Mouse (Mus musculus): ENCODE measurements around the gene Aldh4a1.
A peak's percentile ranks its signal among the peaks of the same experiment; 100 is the strongest.

Gene Aldh4a1

DNA sequence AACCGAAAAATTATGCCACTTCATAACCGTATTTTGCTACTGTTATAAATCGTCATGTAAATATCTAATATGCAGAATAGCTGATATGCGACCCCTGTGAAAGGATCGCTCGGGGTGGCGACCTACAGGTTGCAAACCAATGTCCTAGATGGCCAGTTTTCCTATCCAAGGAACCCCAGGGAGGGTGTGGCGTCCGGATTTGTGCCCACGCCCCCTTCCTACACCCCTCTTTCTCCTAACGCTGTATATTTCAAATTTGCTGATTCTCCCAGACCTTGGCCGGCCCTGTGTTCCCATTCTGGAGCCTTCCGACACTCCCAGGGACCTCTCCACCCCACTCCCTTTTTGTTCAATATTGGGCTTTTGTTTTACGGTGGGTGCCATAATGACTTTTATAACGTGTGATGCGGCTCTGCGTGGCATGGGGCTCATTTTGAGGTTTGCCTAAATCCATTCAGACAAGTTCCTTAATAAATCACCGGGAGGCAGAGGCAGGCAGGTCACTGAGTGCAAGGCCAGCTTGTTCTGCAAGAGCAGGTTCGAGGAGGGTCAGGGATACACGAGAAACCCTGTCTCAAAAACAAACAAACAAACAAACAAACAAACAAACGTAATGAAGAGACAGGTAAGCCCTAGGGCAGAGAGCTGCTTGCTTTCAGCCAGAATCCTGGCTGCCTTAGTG is 909 bp downstream of the Aldh4a1 start:
- no peak for DNase-seq (ENCODE audit: low spot score)

DNA sequence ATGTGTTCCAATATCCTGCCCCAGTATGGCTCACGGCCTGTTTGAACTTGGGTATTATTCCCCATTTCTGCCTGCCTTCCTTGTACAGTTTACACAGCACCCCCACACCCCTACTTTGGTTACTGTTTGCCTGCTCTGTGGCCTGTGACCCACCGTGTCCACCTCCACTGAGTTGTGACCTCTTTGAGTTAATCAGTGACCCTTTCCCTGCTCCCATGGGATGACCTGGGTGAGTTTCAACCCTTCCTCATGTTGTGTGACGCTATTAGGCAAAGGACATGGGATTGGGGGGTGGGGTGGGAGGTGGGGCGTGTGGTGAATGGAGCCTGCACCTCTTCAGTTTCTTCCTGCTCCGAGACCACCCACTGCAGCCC is 1.4 kb downstream of the Aldh4a1 start:
- DNase-seq (ENCODE audit: low spot score) = no peak

DNA sequence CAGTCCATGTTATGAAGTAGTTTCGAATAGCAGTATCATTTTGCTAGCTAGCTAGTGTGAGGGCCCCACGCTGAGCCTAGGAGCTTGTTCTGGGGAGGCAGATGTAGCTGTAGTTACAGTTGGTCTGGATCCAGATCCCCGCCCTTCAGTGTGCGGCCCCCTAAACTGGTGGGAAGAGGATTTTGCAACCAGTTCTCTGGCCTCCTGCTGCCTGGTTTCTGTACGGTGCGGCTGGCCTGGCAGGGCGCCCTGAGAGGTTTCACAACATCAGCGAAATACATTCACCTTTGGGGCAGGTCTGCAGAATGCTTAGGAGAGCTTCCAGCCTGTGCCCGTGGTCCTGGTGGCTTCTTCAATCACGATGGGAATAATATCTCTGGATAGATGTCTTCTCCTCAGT is 2.0 kb downstream of the Aldh4a1 start:
- DNase-seq (ENCODE audit: low spot score) = peak; percentile 52

DNA sequence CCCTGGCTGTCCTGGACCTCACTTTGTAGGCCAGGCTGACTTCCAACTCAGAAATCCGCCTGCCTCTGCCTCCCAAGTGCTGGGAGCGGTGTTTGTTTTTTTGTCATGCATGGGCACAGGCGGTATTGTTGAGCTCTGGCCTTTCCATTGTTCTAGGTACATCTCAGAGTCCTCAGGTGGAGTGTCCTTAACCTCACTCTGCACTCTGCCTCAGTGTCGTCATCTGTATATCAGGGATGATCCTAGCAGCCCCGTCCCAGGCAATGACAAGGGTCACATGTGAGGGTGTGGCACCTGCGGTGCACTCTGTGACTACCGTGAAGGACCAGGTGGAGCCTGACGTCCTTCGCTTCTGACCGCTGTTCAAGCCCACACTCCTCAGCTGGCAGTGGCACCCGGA is 4.7 kb downstream of the Aldh4a1 start:
- no peak for DNase-seq (ENCODE audit: low spot score)

DNA sequence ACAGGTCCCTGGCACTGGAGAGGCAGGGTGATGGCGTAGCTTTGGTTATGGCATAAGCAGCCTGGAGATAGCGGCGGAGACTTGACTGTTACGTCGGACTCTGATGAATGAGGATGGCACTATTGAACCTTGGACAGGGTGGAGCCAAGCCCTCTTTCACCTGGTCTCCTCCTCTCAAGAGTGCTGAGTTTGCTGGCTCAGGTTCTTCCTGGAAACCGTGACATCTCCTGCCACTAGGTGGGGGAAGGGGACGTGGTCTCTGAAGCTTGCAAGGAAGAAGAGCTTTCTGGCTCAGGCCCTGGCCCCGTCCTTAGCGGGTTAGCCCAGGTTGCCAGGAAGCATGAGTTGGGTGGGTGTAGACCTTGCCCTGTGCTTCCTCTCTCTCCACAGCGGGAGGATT is 7.5 kb downstream of the Aldh4a1 start:
- DNase-seq (ENCODE audit: low spot score) = no peak

DNA sequence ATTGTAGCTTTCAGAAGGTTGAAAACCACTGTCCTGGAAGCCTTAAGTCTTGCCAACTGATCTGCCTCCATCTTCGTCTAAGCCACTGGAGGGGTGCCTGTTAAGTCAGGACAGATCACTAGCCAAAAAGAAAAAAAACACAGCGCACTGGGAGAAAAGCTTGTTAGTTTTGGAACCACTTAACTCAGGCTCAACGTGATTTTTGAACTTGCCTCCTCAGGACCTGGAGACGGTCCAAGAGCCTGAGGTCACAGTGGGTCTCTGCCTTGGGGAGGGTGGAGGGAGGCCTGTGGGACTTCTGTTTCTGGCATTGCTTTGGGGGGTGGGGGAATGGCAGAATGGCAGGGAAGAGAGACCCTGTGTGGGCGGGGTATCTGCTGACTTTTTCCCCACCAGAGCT is 8.5 kb downstream of the Aldh4a1 start:
- no peak for DNase-seq (ENCODE audit: low spot score)

DNA sequence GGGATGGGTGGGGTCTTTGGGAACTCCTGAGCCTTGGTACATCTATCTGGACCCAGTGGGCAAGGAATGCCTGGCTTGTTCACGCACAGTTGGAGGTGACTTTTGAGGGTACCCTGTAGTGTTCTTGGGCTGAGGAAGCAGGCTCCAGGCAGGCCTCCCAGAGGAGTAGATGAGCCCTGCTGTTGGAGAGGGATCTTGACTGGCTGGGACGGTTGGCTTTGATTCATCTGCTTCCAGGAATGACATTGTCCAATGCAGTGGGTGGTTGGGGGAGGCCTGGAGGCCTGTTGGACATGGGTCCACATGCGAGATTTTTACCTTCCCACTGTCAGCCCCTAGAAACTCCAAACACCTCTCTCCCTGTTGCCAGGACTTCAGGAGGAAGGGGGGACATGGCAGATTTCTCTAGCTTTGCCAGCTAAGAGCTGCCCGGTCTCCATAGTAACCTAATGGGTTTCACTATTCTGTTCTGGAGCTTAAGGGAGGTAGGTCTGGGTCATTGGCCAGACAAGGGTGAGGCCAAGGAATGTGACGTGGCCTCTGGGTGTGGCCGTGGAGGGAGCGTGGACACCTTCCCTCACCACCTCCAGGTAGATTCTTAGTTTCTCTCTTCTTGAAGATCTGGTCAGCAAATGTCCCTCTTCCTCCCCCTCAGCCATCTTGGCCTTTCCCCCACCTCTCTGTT is 9.0 kb downstream of the Aldh4a1 start:
- DNase-seq (ENCODE audit: low spot score) = no peak

DNA sequence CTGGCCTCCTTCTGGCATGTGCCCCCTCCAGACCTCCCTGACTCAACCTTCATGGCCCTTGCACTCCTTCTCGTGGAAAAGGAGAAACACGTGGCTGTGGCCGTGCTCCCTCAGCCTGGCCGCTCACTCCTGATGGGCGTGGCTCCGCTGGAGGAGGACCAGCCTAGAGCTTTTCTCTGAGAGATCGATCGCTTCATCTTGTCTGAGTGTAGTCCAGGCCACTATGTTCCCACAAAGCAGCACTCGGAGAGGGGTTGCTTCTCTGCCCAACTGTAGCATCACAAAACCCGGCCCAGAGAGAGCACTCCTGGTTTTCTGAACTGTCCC is 9.6 kb downstream of the Aldh4a1 start:
- no peak for DNase-seq (ENCODE audit: low spot score)

DNA sequence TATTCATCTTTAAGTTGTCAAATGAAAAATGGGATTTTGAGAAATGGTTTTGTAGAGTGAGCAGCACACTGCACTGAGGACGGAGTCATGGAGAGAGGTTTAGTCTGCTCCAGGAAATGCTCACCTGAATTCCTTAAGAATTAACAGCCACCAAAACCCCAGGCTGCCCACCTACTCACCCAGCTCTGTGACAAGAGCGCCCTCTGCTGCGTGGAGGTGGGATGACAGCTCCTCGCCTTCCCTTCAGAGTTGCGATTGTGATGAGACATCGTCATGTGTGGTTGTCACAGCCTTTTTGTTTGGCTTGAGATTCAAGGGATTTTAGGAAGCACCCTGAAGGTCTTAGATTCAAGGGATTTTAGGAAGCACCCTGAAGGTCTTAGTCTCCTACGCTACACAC is 13.7 kb downstream of the Aldh4a1 start:
- DNase-seq (ENCODE audit: low spot score) = peak; percentile 77

DNA sequence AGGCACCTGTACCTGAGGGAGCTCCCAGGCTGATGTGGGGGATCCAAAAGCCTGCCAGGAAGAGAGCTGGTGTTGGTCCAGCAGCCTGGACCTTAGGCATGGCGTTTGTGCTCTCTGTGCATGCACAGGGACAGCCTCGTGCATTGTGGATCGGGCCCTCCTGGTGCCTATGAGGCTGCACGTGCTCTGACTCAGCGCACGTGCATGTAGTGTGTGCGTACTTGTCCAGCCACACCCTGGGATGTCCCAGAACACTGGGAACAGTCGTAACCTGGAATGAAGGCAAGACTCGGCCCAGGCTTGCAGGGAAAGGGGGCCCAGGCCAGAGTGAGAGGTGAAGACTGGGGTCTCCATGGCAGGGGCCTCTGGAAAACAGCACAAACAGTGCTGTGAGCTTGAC is 15.2 kb downstream of the Aldh4a1 start:
- DNase-seq (ENCODE audit: low spot score) = no peak

DNA sequence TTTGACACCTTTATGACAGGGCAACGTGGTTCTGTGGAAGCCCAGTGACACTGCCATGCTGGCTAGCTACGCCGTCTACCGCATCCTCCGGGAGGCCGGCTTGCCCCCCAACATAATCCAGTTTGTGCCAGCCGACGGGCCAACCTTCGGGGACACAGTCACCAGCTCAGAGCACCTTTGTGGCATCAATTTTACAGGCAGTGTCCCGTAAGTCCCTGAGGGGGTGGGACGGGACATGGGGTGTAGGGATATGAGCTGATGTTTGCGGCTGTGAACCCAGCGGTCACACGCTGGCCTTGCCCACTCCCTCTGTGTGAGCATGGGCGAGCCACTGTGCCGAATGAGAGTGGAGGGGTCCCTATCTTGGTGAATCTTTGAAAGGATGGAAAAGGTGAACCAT is 15.7 kb downstream of the Aldh4a1 start:
- DNase-seq (ENCODE audit: low spot score) = no peak

DNA sequence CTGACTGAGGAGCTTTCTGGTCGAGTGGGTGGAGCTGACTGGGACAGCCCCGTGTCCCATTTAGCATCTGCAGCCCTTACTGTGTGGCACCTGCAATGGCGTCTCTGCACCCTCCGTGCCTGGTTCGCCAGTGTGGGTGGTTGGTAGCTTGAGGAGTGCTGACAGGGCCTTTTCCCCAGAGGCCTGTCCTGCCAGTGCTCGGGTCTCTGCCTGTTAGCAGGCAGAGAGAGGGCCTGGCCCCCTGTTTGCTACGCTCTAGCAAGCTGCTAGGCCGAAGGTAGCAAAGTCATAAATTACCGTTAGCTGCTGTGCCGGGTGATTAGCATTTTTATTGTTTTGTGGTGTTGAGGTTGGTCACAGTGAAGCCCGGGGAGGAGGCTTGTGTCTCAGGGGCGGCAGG is 17.1 kb downstream of the Aldh4a1 start:
- no peak for DNase-seq (ENCODE audit: low spot score)

DNA sequence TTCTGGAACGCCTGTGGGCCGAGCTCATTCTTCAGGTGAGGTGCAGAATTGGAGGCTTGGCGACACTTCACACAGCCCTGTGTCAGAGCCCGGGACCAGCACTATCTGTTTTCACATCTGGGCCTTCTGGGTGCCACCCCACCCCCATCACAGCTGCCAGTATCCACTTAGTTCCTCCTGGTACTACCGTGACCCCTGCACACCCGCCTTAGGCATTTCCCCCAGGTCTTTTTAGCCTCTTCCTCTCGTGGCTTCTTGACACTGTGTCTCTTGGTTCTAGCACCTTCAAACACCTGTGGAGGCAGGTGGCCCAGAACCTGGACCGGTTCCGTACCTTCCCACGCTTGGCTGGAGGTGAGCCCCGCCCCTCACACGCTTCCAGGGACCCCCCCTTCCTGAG is 17.7 kb downstream of the Aldh4a1 start:
- DNase-seq (ENCODE audit: low spot score) = no peak

DNA sequence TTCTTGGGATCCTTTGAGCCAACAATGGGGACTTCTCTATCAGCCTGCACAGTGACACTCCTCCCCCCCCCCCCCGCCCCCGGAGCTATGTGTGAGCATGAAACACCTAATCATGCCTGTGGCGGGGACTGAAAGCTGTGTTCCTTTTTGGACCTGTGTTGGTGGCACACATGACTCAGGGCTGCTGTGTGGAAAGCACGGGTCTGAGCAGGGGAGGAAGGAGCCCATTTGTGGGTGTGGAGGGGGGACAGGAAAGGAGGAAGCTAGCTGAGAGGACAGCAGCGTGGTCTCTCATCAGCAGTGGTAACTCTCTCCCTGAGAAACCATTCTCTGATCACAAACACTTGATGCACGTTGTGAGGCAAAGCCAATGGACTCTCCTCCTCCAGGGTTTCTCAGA is 18.1 kb downstream of the Aldh4a1 start:
- no peak for DNase-seq (ENCODE audit: low spot score)

DNA sequence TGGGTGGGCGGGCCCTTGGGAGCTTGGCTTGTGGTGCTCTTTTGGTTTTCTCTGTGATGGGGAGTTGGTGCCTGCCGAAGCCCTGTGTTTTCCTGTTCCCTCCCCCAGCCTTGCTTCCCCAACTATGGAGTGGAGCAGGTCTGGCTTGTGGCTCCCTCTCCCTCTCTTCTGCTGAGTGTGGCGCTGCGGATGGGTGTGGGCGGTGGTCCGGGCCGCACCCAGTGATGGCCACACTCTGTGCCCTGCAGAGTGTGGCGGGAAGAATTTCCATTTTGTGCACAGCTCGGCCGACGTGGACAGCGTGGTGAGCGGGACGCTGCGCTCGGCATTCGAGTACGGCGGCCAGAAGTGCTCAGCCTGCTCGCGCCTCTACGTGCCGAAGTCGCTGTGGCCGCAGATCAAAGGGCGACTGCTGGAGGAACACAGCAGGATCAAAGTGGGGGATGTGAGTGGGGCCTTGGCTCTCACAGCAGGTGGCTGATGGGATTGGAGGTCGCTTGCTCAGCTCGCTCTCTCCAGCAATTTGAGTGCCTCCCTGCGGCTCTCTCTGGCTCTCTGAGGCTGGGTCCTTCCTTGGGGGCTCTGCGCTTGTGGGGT is 19.3 kb downstream of the Aldh4a1 start:
- no peak for DNase-seq (ENCODE audit: low spot score)

DNA sequence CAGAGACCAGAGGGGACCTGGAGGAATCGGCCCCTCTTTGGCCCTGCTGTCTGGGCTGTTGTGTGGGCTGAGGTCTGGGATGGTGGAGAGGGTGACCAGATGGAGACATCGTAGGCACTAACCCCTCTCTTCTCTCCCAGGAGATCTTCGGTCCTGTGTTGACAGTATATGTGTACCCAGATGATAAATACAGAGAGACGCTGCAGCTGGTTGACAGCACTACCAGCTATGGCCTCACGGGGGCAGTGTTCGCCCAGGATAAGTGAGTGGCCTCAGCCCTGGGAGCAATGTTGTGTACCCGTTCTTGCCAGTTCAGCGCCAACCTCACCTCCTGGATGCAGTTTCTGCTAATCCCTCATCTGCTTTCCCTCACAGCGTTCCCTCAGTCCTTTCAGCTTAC is 21.3 kb downstream of the Aldh4a1 start:
- DNase-seq (ENCODE audit: low spot score) = peak; percentile 85

DNA sequence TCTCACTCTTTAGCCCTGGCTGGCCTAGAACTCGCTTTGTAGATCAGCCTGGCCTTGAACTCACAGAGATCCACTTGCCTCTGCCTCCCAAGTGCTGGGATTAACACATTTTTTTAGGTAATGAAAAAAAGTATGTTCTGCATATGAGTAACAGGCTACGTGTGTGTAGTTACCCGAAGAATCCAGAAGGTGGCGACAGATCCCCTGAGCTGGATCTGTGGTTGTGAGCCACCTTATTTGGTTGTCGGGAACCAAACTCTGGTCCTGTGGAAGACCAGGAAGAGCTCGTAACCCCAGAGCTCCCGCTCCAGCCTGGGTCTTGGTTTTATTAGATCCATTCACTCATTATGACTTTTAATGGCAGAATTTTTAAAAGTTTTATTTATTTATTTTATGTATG is 24.2 kb downstream of the Aldh4a1 start:
- DNase-seq (ENCODE audit: low spot score) = no peak

DNA sequence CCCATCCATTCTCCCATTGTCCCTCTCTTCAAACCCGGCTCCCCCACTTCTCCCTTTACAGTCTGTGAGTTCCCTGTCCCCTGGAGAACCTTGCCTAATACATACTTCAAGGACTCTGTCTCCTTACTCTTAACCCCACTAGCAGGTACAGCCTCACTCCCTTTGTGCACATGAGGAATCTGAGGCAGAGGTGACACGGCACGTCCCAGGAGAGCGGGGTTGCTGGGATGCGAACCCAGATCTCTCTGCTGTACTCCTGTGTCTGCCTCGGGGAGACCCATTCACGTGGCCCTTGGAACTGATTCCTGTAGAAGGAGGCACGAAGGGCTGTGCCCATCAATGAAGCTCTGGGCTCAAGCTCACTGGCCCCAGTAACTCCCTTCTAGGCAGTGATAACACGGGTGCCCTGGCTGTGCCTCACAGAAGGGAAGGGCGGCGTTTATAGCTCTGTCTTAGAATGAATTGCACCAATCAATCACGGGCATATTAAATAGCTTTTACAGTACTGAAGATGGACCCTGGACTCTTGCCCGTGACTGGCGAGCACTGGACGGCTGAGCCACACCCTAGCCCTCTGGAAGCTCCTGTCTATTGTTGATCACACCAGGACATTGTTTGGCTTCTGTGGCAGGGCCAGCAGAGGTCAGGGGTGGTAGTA is 27.5 kb downstream of the Aldh4a1 start:
- no peak for DNase-seq (ENCODE audit: low spot score)

DNA sequence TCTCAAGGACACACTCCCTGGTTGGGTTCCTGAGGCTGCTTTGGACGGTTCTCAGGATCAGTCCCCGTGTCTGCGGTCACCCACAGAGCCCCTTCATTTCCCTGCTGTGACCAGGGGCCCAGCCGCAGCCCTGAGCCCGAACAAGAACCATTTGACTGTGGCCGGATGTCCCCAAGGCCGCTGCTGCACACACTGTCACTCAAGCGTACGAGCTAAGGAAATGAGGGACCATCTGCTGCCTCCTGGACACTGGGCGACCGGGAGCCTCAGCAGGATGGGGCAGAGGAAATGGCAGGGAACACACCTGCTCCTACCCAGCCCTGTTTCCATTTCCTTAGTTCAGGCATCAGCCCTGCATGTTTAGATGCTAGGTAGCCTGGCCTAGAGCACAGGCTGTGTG is 28.2 kb downstream of the Aldh4a1 start:
- DNase-seq (ENCODE audit: low spot score) = no peak

DNA sequence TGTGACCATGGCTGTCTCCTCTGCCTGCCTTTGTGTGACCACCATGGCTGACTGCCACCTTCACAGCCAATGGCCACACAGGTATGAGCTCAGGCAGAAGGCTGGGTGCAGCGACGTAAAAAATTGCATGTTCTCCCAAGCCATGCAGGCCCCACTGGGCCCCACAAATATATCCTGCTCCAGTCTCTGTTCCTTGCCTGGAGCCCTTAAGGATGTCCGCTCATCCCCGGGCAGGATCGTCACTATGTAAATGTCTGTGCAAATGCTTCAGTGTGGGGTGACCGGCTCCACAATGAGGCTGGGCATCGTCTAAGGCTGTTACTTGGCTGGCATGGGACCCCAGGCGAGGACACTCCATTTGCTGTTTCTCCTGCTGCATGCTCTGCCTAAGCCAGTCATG is 30.6 kb downstream of the Aldh4a1 start, which contains the start of gene Tas1r2:
TSS of gene Tas1r2 (plus strand) at position 301 of the 400 bp plus-strand sequence.
- DNase-seq (ENCODE audit: low spot score) = no peak

DNA sequence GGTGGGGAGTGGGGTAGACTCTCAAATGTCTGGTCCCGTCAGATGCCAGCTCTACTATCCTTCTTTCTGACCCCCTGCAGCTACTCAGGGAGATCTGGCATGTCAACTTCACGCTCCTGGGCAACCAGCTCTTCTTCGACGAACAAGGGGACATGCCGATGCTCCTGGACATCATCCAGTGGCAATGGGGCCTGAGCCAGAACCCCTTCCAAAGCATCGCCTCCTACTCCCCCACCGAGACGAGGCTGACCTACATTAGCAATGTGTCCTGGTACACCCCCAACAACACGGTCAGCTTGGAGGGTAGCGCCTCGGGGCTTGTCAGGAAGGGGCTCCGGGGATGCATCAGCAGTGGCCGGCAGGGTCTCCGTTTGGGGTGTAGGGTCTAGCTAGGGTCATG is 39.2 kb downstream of the Aldh4a1 start:
- DNase-seq (ENCODE audit: low spot score) = no peak

DNA sequence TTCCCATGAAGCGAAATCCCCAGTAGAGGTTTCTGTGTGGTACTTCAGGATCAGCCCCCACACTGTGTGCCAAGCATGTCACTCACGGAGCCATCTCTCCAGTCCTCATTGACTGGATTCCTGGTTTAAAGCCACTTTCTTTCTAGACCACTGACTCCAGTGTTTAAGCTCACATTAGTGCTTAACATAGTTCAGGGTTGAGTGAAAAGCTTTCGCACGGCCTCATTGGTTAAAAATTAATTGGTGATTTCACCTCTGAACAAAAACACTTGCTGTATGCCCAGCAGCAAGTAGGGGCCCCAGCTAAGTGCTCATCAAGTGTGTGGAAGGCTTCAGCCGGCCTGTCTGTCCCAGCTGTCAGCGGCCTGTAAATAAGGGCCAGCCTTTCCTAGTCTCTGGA is 45.0 kb downstream of the Aldh4a1 start:
- DNase-seq (ENCODE audit: low spot score) = no peak

DNA sequence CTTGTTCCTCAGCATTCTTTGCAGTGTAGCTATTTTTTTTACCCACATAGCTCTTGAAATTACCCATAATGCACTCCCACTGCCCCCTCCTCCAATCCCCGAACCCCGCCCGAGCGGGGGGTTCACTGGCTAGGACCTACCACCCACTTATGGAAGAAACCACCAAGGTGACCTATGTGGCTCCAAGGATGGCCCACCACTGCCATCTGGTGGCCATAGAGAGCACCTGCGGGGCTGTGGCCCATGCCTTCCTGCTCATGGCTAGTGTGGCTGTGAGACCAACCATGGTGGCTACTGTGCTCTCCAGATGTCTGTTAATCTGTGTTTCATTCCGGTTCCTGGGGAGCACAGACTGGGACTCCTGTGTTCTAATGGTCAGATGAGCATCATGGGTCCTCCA is 47.2 kb downstream of the Aldh4a1 start:
- DNase-seq (ENCODE audit: low spot score) = peak; percentile 41

All from layer of hippocampus, adult 11-12 months (tissue).